Mouse (Mus musculus) midbrain, embryonic 13.5 days (tissue): ENCODE data around the gene Snrnp25. TPM values are rescaled to one million over a fixed set of nuclear protein-coding genes. Genes with fewer than 3 reads are reported as not detected.

ENCODE experiments used
- ATAC-seq: fragments of 200-750 bp; cut with Nextera tagmentation; 2 replicates; pipeline ENCODE4 v1.8.0; 2017; ENCODE audit warnings: mild to moderate bottlenecking, moderate TSS enrichment, moderate library complexity
- H3K27ac ChIP-seq: fragments of 300-500 bp; sonication (generic); 2 replicates; pipeline ENCODE4 v1.5.1; 2015; ENCODE audit warnings: inconsistent platforms, mild to moderate bottlenecking, moderate library complexity
- H3K27me3 ChIP-seq: fragments of 300-500 bp; sonication (generic); 2 replicates; pipeline ENCODE4 v1.6.1; 2015; ENCODE audit warnings: mild to moderate bottlenecking, inconsistent platforms
- H3K36me3 ChIP-seq: fragments of 300-500 bp; sonication (generic); 2 replicates; pipeline ENCODE4 v1.6.1; 2015; ENCODE audit warnings: mild to moderate bottlenecking, inconsistent platforms
- H3K4me1 ChIP-seq: fragments of 300-500 bp; sonication (generic); replicated peaks from 2 replicates; pipeline ENCODE4 v1.6.1; 2015; ENCODE audit warnings: inconsistent platforms
- H3K4me2 ChIP-seq: fragments of 300-500 bp; sonication (generic); replicated peaks from 2 replicates; pipeline ENCODE4 v1.6.1; 2015; ENCODE audit warnings: moderate library complexity, mild to moderate bottlenecking, inconsistent platforms
- H3K4me3 ChIP-seq: fragments of 300-500 bp; sonication (generic); replicated peaks from 2 replicates; pipeline ENCODE4 v1.5.1; 2015; ENCODE audit warnings: mild to moderate bottlenecking, inconsistent platforms
- H3K9ac ChIP-seq: fragments of 300-500 bp; sonication (generic); replicated peaks from 2 replicates; pipeline ENCODE4 v1.6.1; 2015; ENCODE audit warnings: mild to moderate bottlenecking, inconsistent platforms
- H3K9me3 ChIP-seq: fragments of 300-500 bp; sonication (generic); 2 replicates; pipeline ENCODE4 v1.6.1; 2016; ENCODE audit warnings: mild to moderate bottlenecking, inconsistent platforms
- WGBS: fragments of 180-500 bp; shearing (Covaris S2); methylation state at CpG from one replicate; pipeline ENCODE4 v1.1.7; 2015; 5-methylcytosine and 5-hydroxymethylcytosine counted together
- polyA plus RNA-seq: library from polyadenylated mRNA; unstranded; fragments of >200 nt; fragmentation: Nextera tagmentation; extraction: Ambion mirVana; gene quantifications from 2 replicates; pipeline ENCODE4 v1.2.1, GENCODE M21; 2015

Snrnp25 gene
- polyA plus RNA-seq, 1 experiment from 2014 or later = 46.5 TPM

- H3K4me3 ChIP-seq = no peak overlapping the region
- peaks cover 45% of the 10 kb centered on the region for H3K36me3 ChIP-seq
- 73% methylated on average over 5 of the region's 5 CpGs for WGBS
- ATAC-seq = peak; percentile 72
- no peak overlapping the region; the same call in 1 of the 2 replicates for H3K9ac ChIP-seq
- H3K27me3 ChIP-seq = no peaks in the 10 kb centered on the region
- no peak overlapping the region for H3K4me2 ChIP-seq
- H3K4me1 ChIP-seq = peaks cover 23% of the 10 kb centered on the region
- no peak overlapping the region for H3K27ac ChIP-seq
- no peaks in the 10 kb centered on the region for H3K9me3 ChIP-seq
Observed at GRCm38 (mm10) chr11:32238093-32238860, 33.1 kb downstream of the Snrnp25 start.

- H3K4me1 ChIP-seq = peaks cover 6% of the 10 kb centered on the region
- H3K36me3 ChIP-seq = peaks cover 49% of the 10 kb centered on the region
- H3K9ac ChIP-seq = no peak overlapping the region
- no peak overlapping the region for H3K4me3 ChIP-seq
- H3K27me3 ChIP-seq = no peaks in the 10 kb centered on the region
- H3K4me2 ChIP-seq = no peak overlapping the region
- no peaks in the 10 kb centered on the region for H3K9me3 ChIP-seq
- no peak overlapping the region for H3K27ac ChIP-seq
- ATAC-seq = no peak
Observed at GRCm38 (mm10) chr11:32241391-32241790, 36.2 kb downstream of the Snrnp25 start.

DNA sequence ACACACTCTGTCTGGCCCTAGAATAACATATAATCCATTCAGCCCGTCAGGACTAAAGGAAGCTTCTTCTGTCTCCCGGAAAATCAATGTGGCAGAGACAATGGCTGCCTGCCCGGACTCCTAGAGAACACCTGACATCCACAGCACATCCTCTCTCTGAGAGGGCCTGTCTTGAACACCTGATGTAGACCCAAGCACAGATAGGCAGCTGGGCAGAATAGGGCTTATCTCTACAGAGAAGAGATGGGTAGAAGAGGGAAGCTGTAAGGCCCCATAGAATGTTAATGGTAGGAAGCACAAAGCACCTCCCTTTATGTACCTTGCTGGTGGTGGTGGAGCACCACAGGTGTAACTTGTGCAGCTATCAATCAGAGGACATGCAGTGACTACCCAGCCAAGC, 37.0 kb downstream of the Snrnp25 start:
- Histone ChIP-seq H3K9ac (no peak overlapping the region), H3K36me3 (peaks cover 57% of the 10 kb centered on the region), H3K4me1 (no peaks in the 10 kb centered on the region), H3K27me3 (no peaks in the 10 kb centered on the region), H3K4me2 (no peak overlapping the region), H3K9me3 (no peaks in the 10 kb centered on the region), H3K27ac (no peak overlapping the region), H3K4me3 (no peak overlapping the region)
- no peak for ATAC-seq
- 88% methylated on average over 3 of the region's 3 CpGs for WGBS

- no peak for ATAC-seq
- peaks cover 64% of the 10 kb centered on the region for H3K36me3 ChIP-seq
- no peaks in the 10 kb centered on the region for H3K27me3 ChIP-seq
- H3K4me2 ChIP-seq = no peak overlapping the region
- H3K27ac ChIP-seq = no peak overlapping the region
- H3K9me3 ChIP-seq = no peaks in the 10 kb centered on the region
- H3K4me3 ChIP-seq = no peak overlapping the region
- WGBS = 81% methylated on average over 7 of the region's 7 CpGs
- no peak overlapping the region for H3K9ac ChIP-seq
- H3K4me1 ChIP-seq = no peaks in the 10 kb centered on the region
Observed at GRCm38 (mm10) chr11:32243205-32243955, 38.2 kb downstream of the Snrnp25 start.

- Histone ChIP-seq H3K27ac (no peak overlapping the region), H3K27me3 (no peaks in the 10 kb centered on the region), H3K4me1 (no peaks in the 10 kb centered on the region), H3K9ac (no peak overlapping the region; the same call in 1 of the 2 replicates), H3K4me3 (no peak overlapping the region), H3K4me2 (no peak overlapping the region), H3K9me3 (no peaks in the 10 kb centered on the region), H3K36me3 (peaks cover 64% of the 10 kb centered on the region)
- WGBS = 80% methylated on average over 3 of the region's 3 CpGs
- ATAC-seq = no peak
Observed at GRCm38 (mm10) chr11:32244064-32244463, 38.8 kb downstream of the Snrnp25 start.

- peaks cover 65% of the 10 kb centered on the region for H3K36me3 ChIP-seq
- no peak overlapping the region for H3K4me3 ChIP-seq
- no peak overlapping the region for H3K4me2 ChIP-seq
- no peaks in the 10 kb centered on the region for H3K27me3 ChIP-seq
- H3K9ac ChIP-seq = no peak overlapping the region; the same call in 1 of the 2 replicates
- H3K9me3 ChIP-seq = no peaks in the 10 kb centered on the region
- H3K4me1 ChIP-seq = no peaks in the 10 kb centered on the region
- H3K27ac ChIP-seq = no peak overlapping the region
- 97% methylated on average over 1 of the region's 1 CpGs for WGBS
- ATAC-seq = no peak
Observed at GRCm38 (mm10) chr11:32244617-32245016, 39.4 kb downstream of the Snrnp25 start.

DNA sequence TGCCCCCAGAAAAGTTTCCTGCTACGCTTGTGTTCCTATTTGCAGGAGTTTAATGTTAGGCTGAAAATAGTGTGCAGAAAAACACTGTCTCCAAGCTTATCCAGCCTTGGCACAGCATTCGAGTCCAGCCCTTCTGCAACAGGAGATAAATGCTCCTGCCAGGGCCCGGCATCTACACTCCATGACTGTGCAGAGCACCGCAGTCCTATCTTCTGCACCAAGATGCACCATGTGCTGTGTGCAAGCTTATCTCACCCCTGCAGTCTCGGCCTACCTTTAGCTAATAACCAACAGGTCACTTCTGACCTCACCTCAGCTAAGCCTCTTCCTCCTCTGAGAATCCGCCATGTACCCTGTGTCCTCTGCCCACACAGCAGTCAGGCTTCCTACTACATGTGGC, 40.4 kb downstream of the Snrnp25 start:
- Histone ChIP-seq H3K27ac (no peak overlapping the region), H3K9ac (no peak overlapping the region), H3K36me3 (peaks cover 65% of the 10 kb centered on the region), H3K27me3 (no peaks in the 10 kb centered on the region), H3K4me3 (no peak overlapping the region), H3K4me1 (no peaks in the 10 kb centered on the region), H3K9me3 (no peaks in the 10 kb centered on the region), H3K4me2 (no peak overlapping the region)
- ATAC-seq = no peak
- 96% methylated on average over 6 of the region's 6 CpGs for WGBS

DNA sequence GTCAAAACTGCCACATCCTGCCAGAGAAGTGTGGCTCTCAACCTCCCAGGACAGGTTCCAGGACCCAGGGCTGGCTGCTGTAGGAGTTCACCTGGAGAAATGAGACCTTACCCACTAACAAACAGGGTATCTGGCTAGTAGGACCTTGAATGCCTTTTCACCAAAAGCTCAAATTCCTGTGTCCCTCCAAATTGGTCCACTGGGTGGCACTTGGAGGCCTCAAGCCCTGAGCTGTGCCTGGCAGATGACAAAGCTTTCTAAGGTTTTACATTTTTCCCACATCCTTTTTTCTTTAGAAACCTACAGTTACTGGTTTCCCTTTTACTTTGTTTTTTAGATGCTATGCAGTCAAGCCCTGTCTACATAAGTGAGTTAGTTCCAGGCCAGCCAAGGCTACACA, 41.9 kb downstream of the Snrnp25 start:
- no peak for ATAC-seq
- Histone ChIP-seq H3K4me2 (no peak overlapping the region), H3K27me3 (no peaks in the 10 kb centered on the region), H3K9ac (no peak overlapping the region), H3K4me1 (no peaks in the 10 kb centered on the region), H3K9me3 (no peaks in the 10 kb centered on the region), H3K4me3 (no peak overlapping the region), H3K36me3 (peaks cover 63% of the 10 kb centered on the region), H3K27ac (no peak overlapping the region)

GRCm38 (mm10) chr11:32248350-32248749, 43.1 kb downstream of the Snrnp25 start:
- 90% methylated on average over 3 of the region's 3 CpGs for WGBS
- peaks cover 75% of the 10 kb centered on the region for H3K36me3 ChIP-seq

GRCm38 (mm10) chr11:32250880-32251763, 45.9 kb downstream of the Snrnp25 start:
- WGBS = 93% methylated on average over 8 of the region's 8 CpGs
- H3K4me1 ChIP-seq = no peaks in the 10 kb centered on the region

More at GRCm38 (mm10) chr11:32248350-32248749, 43.1 kb downstream of the Snrnp25 start:
- Histone ChIP-seq H3K27me3 (no peaks in the 10 kb centered on the region), H3K9me3 (no peaks in the 10 kb centered on the region), H3K4me3 (no peak overlapping the region), H3K9ac (no peak overlapping the region), H3K4me2 (no peak overlapping the region), H3K4me1 (no peaks in the 10 kb centered on the region), H3K27ac (no peak overlapping the region)
- ATAC-seq = no peak

GRCm38 (mm10) chr11:32253121-32253520, 47.9 kb downstream of the Snrnp25 start:
- ATAC-seq = no peak
- H3K9me3 ChIP-seq = no peaks in the 10 kb centered on the region
- no peaks in the 10 kb centered on the region for H3K4me1 ChIP-seq
- no peaks in the 10 kb centered on the region for H3K27me3 ChIP-seq
- no peak overlapping the region for H3K9ac ChIP-seq
- H3K27ac ChIP-seq = no peak overlapping the region
- 100% methylated on average over 1 of the region's 1 CpGs for WGBS
- H3K36me3 ChIP-seq = peaks cover 57% of the 10 kb centered on the region
- H3K4me3 ChIP-seq = no peak overlapping the region
- H3K4me2 ChIP-seq = no peak overlapping the region

More at GRCm38 (mm10) chr11:32250880-32251763, 45.9 kb downstream of the Snrnp25 start:
- Histone ChIP-seq H3K4me2 (no peak overlapping the region), H3K27me3 (no peaks in the 10 kb centered on the region), H3K4me3 (no peak overlapping the region), H3K36me3 (peaks cover 75% of the 10 kb centered on the region), H3K9me3 (no peaks in the 10 kb centered on the region), H3K9ac (no peak overlapping the region), H3K27ac (no peak overlapping the region)
- no peak for ATAC-seq

DNA sequence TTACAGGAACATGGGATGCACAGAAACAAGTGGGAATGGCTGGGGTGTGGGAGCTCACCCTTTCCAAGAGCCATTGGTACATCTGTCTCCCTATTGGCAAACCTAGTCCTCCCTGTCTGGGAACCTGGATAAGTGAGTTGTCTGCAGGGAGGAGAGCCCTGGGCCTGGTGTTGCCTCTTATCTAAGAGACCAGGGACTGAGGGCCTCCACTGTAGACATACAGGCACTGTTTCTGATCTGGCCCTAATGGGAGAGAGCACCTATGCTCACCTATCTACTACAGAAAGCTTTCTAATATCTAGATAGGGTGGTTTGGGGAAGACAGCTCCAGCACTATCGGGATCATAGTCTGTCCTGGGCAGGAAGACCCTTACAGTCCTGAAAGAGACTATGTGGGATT, 50.9 kb downstream of the Snrnp25 start:
- 94% methylated on average over 1 of the region's 1 CpGs for WGBS
- no peak for ATAC-seq
- no peak overlapping the region for H3K9ac ChIP-seq

More for the DNA sequence above, 50.9 kb downstream of the Snrnp25 start:
- Histone ChIP-seq H3K27me3 (no peaks in the 10 kb centered on the region), H3K4me3 (no peak overlapping the region), H3K27ac (no peak overlapping the region), H3K9me3 (no peaks in the 10 kb centered on the region), H3K4me2 (no peak overlapping the region), H3K36me3 (peaks cover 50% of the 10 kb centered on the region), H3K4me1 (no peaks in the 10 kb centered on the region)
